Mouse (Mus musculus) ES-Bruce4 (cell line): ENCODE measurements at regions not wholly inside any gene's neighbourhood (a gene's known extent, or its start where the extent isn't known, plus 50 kb on each side); places are given as distances from the start of the nearest gene placed in this dataset.

Source experiments
- CTCF ChIP-seq: IDR thresholded peaks from one replicate; pipeline ENCODE4 v1.8.1; 2011; ENCODE audit warnings: low read depth, low read length
- EP300 ChIP-seq: IDR thresholded peaks from 2 replicates; pipeline ENCODE4 v1.6.1; 2011; ENCODE audit warnings: low read depth, low read length; ENCODE audit not compliant: insufficient read depth

DNA sequence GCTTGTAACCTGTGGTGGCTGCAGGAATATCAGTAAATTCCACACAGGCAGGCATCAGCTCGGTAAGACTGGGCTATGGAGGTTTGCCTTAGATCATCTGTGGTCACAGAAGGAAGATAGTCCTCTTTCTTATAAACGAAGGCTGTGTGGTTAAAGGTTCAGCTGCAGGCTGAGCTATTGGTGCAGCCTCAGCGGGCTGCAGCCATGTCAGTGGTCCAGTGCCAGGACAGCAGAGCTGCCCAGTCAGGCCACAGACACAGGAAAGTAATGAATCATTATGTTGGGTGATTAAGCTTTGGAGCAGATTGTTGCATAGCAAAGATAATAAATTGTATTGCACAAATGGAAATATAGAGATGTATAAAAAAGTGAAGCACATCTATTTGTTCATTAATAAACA is 57.0 kb upstream of the Vangl1 start:
- no peak for TF ChIP-seq CTCF
- TF ChIP-seq EP300: no peak
